Mouse (Mus musculus) urinary bladder, postnatal 25 days (tissue): Measurements from ENCODE around the gene Reln.

ENCODE experiments used
- DNase-seq: peaks from one replicate; pipeline ENCODE4 v3.0.0; 2022; ENCODE audit warnings: low spot score

The Reln gene

GRCm38 (mm10) chr5:22106811-22107485, 237.6 kb downstream of the Reln start:
- DNase-seq = no peak

- no peak for DNase-seq
Observed at GRCm38 (mm10) chr5:22094984-22095383, 249.5 kb downstream of the Reln start.

DNA sequence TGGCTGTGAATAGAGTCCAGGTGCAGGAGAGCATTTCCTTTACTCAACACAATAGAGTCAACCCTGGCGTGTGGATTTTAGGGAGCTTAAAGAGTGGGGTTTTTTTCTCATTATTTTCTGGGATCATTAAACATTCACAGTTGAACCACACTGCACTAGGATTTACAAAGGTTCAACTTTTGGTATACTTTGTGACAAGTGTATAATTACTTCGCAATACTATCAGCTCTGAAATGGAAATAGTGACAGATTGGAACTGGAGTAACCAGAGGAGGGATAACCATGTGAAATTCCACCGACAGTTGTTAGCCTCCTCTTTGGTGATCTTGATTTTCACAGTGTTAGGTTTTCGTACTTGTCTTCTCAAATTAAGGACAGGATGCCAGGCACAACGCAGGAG, 250.5 kb downstream of the Reln start:
- DNase-seq = no peak

GRCm38 (mm10) chr5:22093157-22093865, 251.2 kb downstream of the Reln start:
- DNase-seq = no peak

DNA sequence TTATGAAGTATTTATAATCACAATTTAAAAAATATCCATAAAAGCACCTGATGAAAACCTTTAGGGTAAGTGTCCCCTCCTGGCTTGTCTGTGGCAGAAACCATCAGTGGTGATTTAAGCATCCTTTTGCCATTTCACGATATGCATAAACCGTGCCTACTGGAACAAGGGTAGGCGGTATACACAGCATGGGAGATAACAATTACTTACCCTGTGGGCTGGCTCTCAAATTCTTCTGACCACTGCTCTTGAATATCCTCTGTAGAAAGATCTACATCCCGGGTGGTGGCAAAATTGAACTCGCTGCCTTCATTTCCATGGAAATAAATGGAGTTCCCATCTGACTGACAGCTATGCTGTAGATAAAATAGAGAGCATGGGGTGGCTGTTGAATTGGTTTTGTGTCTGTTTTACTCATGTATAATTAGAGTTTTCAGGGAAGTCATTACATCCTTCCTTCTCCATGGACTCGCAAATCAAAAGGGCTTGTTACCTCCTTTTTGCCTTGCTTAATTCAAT, 264.0 kb downstream of the Reln start:
- no peak for DNase-seq

DNA sequence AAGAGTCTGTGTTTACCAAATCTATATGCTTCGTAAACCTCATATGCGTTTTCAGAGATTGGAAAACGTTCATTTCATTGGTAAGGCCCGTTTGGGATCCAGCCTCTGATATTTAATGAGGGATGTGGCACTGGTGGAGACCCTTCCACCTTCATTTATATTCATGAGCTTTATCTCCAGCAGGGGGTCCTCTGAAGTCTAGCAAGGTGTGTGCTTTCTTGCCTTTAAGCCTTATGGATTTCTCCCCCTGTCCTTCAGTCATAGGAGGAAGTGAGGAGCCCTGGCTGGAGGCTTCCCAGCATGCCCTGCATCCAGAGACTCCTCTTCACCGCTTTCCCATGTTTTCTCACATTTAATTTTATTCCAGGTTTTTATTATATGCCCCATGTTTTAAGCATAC, 269.5 kb downstream of the Reln start:
- no peak for DNase-seq

- DNase-seq = no peak
Observed at GRCm38 (mm10) chr5:22072591-22072990, 271.9 kb downstream of the Reln start.

DNA sequence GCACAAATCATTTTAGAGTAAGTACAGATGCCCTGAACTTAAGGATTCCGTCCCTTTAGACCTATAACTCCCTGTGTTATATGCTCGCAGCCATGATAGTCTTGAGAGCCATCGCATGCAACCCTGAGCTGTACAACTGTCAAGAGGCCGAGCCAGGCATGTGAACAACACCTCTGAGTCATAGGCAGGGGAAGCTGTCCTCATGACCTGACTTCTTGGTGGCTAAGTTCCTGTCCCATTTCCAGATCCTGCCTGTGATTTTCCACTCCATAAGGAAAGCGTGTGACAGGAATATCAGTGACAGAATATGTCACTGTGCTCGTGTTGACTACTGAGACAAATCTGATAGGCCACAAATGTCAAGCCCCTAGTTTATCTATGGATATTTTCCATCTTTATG, 285.3 kb downstream of the Reln start:
- no peak for DNase-seq

- no peak for DNase-seq
Observed at GRCm38 (mm10) chr5:22041825-22042224, 302.7 kb downstream of the Reln start.

- no peak for DNase-seq
Observed at GRCm38 (mm10) chr5:22039375-22040149, 304.9 kb downstream of the Reln start.

DNA sequence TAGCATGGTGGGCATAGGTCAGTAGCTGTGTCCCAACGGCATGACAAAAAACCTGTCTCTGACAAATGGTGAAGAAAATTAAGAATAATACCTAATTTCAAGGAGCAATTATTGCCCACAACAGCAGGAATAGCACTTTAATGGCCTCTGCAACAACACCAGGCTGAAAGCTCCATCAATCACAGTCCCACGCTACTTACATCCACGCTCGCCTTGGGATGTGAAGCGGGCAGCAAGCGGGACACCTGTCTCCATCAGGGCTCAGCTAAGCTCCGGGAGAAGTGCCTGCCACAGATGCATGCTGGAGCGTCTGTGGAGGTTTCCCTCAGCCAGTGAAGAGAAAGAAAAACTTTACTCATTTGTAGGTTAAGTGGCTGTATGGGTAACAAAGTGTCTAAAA, 309.3 kb downstream of the Reln start:
- DNase-seq = no peak

DNA sequence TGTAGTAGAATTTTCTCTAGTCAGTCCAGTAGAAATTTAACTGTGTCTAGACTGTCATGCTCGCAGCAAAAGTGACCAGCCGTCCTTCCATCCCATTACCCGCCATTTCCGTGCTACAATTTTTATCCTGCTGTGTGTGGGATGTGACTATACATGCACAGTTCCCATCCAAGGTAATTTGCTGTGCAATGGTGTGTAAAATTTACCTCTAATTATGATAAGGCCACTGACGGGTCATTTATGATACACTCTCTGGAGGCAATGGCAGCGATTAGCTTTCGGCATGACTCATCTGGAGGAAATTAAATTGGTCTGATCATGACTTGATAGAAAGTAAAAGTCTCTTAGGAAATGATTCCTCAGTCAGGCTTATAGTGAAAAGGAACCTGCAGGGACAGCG, 311.5 kb downstream of the Reln start:
- no peak for DNase-seq

DNA sequence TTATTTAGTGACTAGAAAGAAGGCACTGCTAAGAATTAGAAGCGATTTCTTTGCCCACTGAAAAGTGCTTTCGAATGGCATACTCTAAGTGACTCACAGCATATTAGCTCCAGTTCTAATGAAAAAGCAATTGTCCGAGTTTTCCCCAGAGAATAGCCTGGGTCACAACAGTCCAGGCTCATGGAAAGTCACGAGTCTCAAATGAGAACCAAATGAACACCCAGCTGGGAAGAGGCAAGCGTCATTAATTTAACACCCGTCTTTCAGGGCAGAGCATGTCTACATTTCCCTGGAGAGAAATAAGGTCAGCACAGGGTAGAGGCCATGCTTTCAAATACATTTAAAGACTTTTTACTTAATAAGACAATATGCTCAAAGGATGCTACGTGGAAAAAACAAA, 312.8 kb downstream of the Reln start:
- no peak for DNase-seq

DNA sequence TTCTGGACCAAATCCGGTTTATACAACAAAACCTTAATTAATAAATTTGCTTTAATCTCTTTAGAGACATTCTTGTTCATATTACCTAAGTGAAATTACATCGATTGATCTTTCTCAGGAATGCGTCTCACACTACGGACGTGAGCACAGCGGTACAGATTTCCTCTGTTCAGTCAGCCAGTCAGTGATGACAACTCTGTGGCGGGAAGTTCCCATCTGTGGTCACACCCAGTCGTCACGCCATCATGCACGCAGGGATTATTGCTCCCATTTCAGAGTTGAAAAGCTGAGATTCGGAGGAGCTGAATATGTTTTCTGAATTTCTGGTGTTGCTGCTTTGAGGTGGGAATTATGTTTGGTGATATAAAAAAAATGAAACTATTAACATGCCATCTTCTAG, 316.1 kb downstream of the Reln start:
- DNase-seq = no peak

DNA sequence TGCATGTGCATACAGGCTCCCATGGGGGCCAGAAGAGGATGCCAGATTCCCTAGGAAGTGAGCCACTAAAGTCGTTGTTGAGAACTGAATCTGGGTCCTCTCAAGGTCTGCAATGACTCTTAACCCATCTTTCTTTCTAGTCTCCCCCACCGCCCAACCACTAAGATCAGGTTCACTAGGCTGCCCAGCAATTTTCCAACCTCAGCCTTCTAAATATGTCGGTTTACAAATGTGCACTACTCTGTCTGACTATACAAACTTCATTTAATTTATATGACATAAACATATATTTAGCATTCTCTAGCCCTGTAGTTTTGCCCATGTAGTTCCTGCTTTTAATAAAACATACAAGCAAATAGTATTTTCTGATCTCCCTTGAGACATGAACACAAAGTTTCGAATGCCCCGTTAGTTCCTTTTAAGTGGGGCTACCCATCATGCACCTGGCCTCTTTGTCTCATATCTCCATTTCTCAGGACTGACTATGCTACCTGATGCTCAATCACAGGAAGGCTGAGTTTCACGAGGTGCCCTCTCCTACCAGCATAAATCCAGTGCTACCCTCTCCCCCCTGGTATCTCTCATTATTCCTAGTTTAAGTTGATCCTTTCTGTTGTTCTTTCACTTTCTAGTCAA, 317.1 kb downstream of the Reln start:
- DNase-seq = no peak

DNA sequence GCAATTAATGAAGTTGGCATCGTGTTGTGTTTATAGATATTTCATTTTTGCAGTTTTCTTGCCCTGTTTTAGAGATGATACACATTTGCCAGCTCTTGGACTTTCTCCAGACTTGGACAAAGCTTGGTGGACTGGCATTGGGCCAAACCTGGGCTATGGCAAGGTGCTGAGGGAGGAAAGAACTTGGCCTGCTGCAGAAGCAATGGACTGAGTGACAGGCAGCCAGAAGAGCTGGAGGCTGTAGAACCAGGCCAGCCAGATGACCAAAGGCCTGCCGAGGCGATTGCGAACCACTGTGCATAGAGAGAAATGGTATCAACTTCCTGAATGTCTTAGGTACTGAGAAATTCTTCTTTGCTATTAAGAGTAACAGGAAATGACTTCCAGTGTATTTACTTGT, 318.8 kb downstream of the Reln start:
- no peak for DNase-seq

- no peak for DNase-seq
Observed at GRCm38 (mm10) chr5:22024108-22024507, 320.4 kb downstream of the Reln start.

DNA sequence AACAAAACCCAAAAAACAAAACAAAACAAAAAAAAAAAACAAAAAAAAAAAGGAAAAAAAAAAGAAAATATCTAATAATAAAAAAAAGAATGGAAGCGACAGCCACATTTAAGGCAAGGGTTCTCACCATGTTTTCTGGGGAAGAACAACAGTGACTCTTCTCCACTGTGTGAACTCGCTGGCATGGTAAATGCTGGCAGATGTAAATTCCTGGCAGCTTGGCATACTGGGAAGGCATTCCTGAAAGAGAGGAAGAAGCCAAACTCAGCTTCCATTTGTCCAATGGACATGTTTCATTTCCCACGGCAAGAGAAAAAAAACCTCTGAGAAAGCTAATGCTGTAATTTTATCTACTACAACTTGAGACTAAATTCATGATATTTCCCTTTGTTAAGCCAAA, 326.6 kb downstream of the Reln start:
- no peak for DNase-seq

DNA sequence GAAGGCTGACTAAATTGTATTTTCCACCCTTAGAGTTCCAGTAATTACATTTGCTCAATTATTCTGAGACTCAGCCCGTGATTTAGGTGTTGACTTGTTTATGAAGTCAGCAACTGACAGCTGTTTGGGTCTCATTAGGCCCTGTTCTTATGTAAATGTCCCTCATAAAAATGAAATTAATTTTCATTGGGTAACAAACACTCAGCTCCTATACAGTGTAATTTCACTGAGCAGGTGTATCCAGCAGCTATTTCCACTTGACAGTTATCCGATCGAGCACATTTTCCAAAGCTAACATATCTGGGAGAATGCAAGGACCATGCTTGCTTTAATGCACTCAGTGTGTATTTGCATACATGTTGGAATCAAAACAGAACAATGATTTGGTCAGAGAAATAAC, 330.0 kb downstream of the Reln start:
- DNase-seq = no peak

- DNase-seq = no peak
Observed at GRCm38 (mm10) chr5:22009142-22009541, 335.4 kb downstream of the Reln start.

DNA sequence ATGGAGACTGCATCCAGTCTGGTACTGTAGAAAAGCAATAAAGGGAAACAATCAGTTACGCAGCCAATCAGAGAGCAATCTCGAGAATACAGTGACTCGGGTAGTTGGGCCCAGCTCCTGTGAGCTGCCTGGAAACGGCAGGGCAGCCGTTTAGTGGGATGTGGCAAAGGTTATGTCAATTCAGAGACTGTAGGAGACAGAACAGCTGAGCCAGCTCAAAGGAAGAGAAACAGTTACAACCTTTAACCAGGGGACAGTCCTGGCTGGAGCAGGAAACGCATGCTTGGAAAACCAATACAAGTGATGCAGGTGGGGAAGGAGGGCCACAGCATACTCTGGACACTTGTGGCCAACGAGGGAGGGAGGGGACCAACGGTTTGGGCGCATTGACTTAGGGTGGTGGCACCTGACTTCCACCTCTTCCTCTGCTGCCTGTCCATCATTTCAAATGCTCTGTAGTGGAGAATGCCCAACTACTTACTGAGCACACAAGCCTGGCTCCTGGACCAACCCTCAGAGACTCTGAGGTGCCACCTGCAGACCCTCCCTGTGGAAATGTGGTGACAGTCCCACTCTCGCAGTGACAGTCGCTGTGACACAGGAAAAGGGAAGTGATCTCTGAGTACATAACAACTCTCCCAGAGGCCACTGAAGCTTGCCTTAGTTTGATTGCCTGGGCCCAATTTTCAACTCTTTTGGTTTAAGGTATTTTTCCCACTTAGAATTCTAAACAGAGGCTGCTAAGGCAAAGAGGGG, 337.0 kb downstream of the Reln start:
- DNase-seq = no peak

DNA sequence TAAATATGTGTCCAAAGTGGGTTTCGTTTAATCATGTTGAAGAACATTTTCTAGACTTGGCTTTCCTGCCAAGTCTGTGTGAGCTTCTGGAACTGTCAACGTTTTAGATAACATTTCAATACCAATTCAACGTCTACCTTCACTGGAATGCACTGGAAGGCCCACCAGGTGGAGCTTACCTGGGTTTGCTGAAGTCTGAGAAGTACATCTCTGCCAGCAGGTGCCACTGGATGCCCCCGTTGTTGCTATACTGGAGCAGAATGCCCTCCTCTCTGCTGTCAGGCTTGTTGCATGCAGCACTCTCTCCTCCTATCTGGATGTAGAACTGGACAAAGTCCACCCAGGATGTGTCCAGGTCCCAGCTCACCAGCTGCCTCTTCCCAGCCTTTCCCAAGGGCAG, 340.6 kb downstream of the Reln start:
- DNase-seq = no peak
